Mouse (Mus musculus) thymus, postnatal 10 days (tissue): ENCODE measurements around the gene Polrmt.
"Not testable (repeated sequence)": the region's sequence is repeated elsewhere in the genome, so short reads cannot be mapped to it uniquely, and the experiment has no call there.

Experiments
- DNase-seq, 2 experiments: peaks; one replicate each; pipeline ENCODE4 v3.0.0; 2021; ENCODE audit warnings: low spot score in 2 of 2

Polrmt gene

GRCm38 (mm10) chr10:79774486-79775279, 28.3 kb upstream of the Polrmt start:
- no peak for DNase-seq

GRCm38 (mm10) chr10:79773208-79773607, 26.8 kb upstream of the Polrmt start:
- DNase-seq = no peak

GRCm38 (mm10) chr10:79772320-79772719, 25.9 kb upstream of the Polrmt start:
- no peak for DNase-seq

GRCm38 (mm10) chr10:79769329-79769728, 22.9 kb upstream of the Polrmt start:
- DNase-seq = no peak

- DNase-seq = peak; percentile 68 to 78
These were observed 22.0 kb upstream of the Polrmt start for GRCm38 (mm10) chr10:79768400-79768799.

- peak; percentile 63 to 70 for DNase-seq
These were observed 21.2 kb upstream of the Polrmt start for GRCm38 (mm10) chr10:79767372-79768244.

GRCm38 (mm10) chr10:79766508-79767325, 20.3 kb upstream of the Polrmt start, which contains the start of gene Rnf126:
Gene Rnf126, minus strand, starts transcription at chr10:79766952.
- DNase-seq = peak; percentile 96 to 98

GRCm38 (mm10) chr10:79766001-79766507, 19.7 kb upstream of the Polrmt start:
- no peak for DNase-seq

- DNase-seq = no peak
These were observed 18.9 kb upstream of the Polrmt start for GRCm38 (mm10) chr10:79765228-79765745.

GRCm38 (mm10) chr10:79764234-79764633, 17.9 kb upstream of the Polrmt start:
- DNase-seq = no peak

- no peak for DNase-seq
These were observed 16.5 kb upstream of the Polrmt start for GRCm38 (mm10) chr10:79762875-79763274.

GRCm38 (mm10) chr10:79760603-79761143, 14.3 kb upstream of the Polrmt start:
- DNase-seq = no peak

GRCm38 (mm10) chr10:79759675-79760074, 13.3 kb upstream of the Polrmt start:
- DNase-seq = not testable (repeated sequence)

- DNase-seq = no peak
These were observed 10.3 kb upstream of the Polrmt start for GRCm38 (mm10) chr10:79756660-79757059.

- DNase-seq = no peak
These were observed 9.5 kb upstream of the Polrmt start for GRCm38 (mm10) chr10:79755854-79756253.

GRCm38 (mm10) chr10:79754856-79755516, 8.6 kb upstream of the Polrmt start, which contains the start of gene Fgf22:
Gene Fgf22, plus strand, starts transcription at chr10:79755076.
- DNase-seq = no peak

- DNase-seq = no peak
These were observed 2.1 kb upstream of the Polrmt start for GRCm38 (mm10) chr10:79748496-79748895.

- DNase-seq = no peak
These were observed 382 bp upstream of the Polrmt start for GRCm38 (mm10) chr10:79746774-79747151.

GRCm38 (mm10) chr10:79745411-79745810, 970 bp downstream of the Polrmt start:
- DNase-seq = no peak

GRCm38 (mm10) chr10:79743650-79744365, 2.6 kb downstream of the Polrmt start:
- no peak for DNase-seq
